ENCODE assay signal across 8 mouse cellular contexts in the genomic region with DNA sequence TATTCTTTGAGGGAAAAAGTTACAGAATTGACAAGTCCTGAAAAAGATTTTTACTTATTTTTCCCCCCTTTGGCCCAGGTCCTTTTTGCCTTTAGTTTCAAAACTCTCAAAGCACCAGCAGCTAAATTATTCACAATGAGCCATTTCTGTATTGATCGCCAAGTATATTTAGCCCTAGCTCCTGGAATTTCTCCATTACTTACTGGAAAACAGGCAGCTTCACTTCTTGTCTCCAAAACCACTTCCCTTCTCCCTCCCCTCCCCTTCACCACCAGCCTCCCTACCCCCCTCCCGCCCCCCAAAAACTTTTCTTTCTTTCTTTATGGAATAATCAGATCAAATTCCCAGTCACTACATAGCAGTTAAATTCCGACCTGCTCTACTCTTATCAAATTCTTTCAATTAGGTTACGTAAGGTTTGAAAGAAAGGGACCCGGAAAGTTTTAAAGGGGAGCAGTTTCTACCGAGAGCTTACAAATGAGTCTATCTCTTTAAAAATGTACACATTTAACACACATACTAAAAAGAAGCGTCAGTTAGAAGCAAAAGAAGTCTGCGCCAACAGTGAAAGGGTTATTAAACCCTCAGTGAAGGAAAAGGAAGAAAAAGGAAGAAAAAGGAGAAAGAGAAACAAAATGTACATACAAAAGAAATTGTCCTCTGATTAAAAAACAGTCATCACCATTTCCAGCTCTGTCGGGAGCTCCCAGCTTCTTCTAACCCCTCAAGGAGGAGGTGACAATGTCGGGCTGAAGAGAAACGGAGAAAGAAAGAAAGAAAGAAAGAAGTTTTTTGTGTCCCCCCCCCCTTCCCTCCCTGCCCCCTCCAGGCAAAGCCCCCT. TPM values are rescaled to one million over a fixed set of nuclear protein-coding genes. Genes with fewer than 3 reads are reported as not detected.
DNase-seq lines count a peak whose midpoint lies in the region; ATAC-seq and TF ChIP-seq lines count a peak whose summit lies in the region.

No protein-coding gene starts in this region.

- WGBS in heart, embryonic 11.5 days (ENCODE audit: insufficient replicate concordance): 3% methylated on average over 11 of the region's 11 CpGs
- 2% methylated on average over 11 of the region's 11 CpGs for WGBS in hindbrain, embryonic 11.5 days
- WGBS in midbrain, embryonic 13.5 days: under 1% methylated on average over 11 of the region's 11 CpGs

- H3K4me3 ChIP-seq in heart, embryonic 11.5 days (ENCODE audit: low read depth, low read length): peak overlapping the region; percentile 78
- peak overlapping the region; percentile 68 to 87 for H3K4me3 ChIP-seq in MEL (ENCODE audit: control insufficient read depth in 1 of 2, insufficient read depth in 1 of 2, low read depth in 2 of 2, low read length in 2 of 2)
- peak overlapping the region; percentile 68 for H3K4me3 ChIP-seq in hindbrain, embryonic 11.5 days (ENCODE audit: low read depth, low read length)
- peak overlapping the region; percentile 80 for H3K4me3 ChIP-seq in midbrain, embryonic 13.5 days (replicated peaks)

- peaks cover 7% of the 10 kb centered on the region; the same call in 1 of the 2 replicates for H3K79me2 ChIP-seq in MEL (ENCODE audit: control insufficient read depth, insufficient read depth, low read length, poor library complexity)

- no peak for TF ChIP-seq CTCF in MEL (IDR thresholded peaks at IDR 0.05 in 2 of 3, conservative IDR thresholded peaks at IDR 0.05 in 1 of 3; ENCODE audit: control insufficient read depth in 1 of 3, insufficient read depth in 1 of 3, low read depth in 2 of 3, low read length in 3 of 3, poor library complexity in 1 of 3, severe bottlenecking in 1 of 3)

- TF ChIP-seq RAD21 in MEL (IDR thresholded peaks at IDR 0.05; ENCODE audit: low read depth, low read length): no peak

- H3K36me3 ChIP-seq in heart, embryonic 11.5 days (ENCODE audit: control insufficient read depth, insufficient read depth, low read length): no peaks in the 10 kb centered on the region
- H3K36me3 ChIP-seq in MEL (ENCODE audit: control insufficient read depth in 1 of 2, insufficient read depth in 2 of 2, low read length in 2 of 2): peaks cover 0 to 13% of the 10 kb centered on the region in 2 experiments; a peak in 2 of 4 replicates
- H3K36me3 ChIP-seq in hindbrain, embryonic 11.5 days (ENCODE audit: control insufficient read depth, insufficient read depth, low read length): no peaks in the 10 kb centered on the region
- no peaks in the 10 kb centered on the region for H3K36me3 ChIP-seq in midbrain, embryonic 13.5 days

- no peaks in the 10 kb centered on the region for H3K9me3 ChIP-seq in heart, embryonic 11.5 days (replicated peaks; ENCODE audit: control insufficient read depth, low read length)
- H3K9me3 ChIP-seq in MEL (replicated peaks; ENCODE audit: insufficient read depth, low read length): no peaks in the 10 kb centered on the region
- no peaks in the 10 kb centered on the region for H3K9me3 ChIP-seq in hindbrain, embryonic 11.5 days (ENCODE audit: control insufficient read depth, low read length)
- no peaks in the 10 kb centered on the region for H3K9me3 ChIP-seq in midbrain, embryonic 13.5 days

- no peak overlapping the region for H3K27ac ChIP-seq in heart, embryonic 11.5 days (ENCODE audit: low read depth, low read length)
- H3K27ac ChIP-seq in MEL (ENCODE audit: control insufficient read depth, low read depth, low read length): peak overlapping the region; percentile 63
- H3K27ac ChIP-seq in hindbrain, embryonic 11.5 days (ENCODE audit: low read depth, low read length): no peak overlapping the region
- H3K27ac ChIP-seq in midbrain, embryonic 13.5 days: no peak overlapping the region

- H3K9ac ChIP-seq in heart, embryonic 11.5 days (ENCODE audit: low read depth, low read length): peak overlapping the region; percentile 67
- H3K9ac ChIP-seq in MEL (ENCODE audit: control insufficient read depth, low read depth, low read length, poor library complexity, severe bottlenecking): peak overlapping the region; percentile 78
- H3K9ac ChIP-seq in hindbrain, embryonic 11.5 days (ENCODE audit: low read depth, low read length): peak overlapping the region; percentile 40
- H3K9ac ChIP-seq in midbrain, embryonic 13.5 days (replicated peaks): peak overlapping the region; percentile 81

- ATAC-seq in heart, embryonic 11.5 days (replicated peaks; ENCODE audit: insufficient number of reproducible peaks, low FRiP score, low TSS enrichment): no peak
- ATAC-seq in hindbrain, embryonic 11.5 days (ENCODE audit: low FRiP score): no peak
- ATAC-seq in midbrain, embryonic 13.5 days: no peak

- H3K27me3 ChIP-seq in heart, embryonic 11.5 days (ENCODE audit: control insufficient read depth, insufficient read depth, low read length): no peaks in the 10 kb centered on the region
- no peaks in the 10 kb centered on the region for H3K27me3 ChIP-seq in MEL (ENCODE audit: control insufficient read depth in 1 of 2, insufficient read depth in 2 of 2, low read length in 2 of 2)
- no peaks in the 10 kb centered on the region for H3K27me3 ChIP-seq in hindbrain, embryonic 11.5 days (ENCODE audit: control insufficient read depth, insufficient read depth, low read length)
- H3K27me3 ChIP-seq in midbrain, embryonic 13.5 days: no peaks in the 10 kb centered on the region

- TF ChIP-seq EP300 in MEL (IDR thresholded peaks at IDR 0.05; ENCODE audit: low read depth in 1 of 2, low read length in 2 of 2): peak in 1 of 2 experiments; percentile 6; a peak in 1 of 4 replicates

- intact Hi-C loops in left cerebral cortex, postnatal 25 days (cut with DNase I): loop anchor here (5.0 kb wide), 1 partner anchor 443 kb away; no protein-coding TSS in a partner anchor

- DNase-seq in heart, adult 9 months (ENCODE audit: low spot score in 2 of 2): no peak
- peak; percentile 50 for DNase-seq in MEL (ENCODE audit: low read depth, low spot score)
- peak; percentile 6 for DNase-seq in hindbrain, embryonic 11.5 days (ENCODE audit: low spot score)
- DNase-seq in layer of hippocampus, postnatal 36 days: no peak
- no peak for DNase-seq in layer of hippocampus, adult 11-12 months (ENCODE audit: low spot score)
- DNase-seq in left cerebral cortex, postnatal 25 days (ENCODE audit: low spot score in 2 of 2): no peak

- 0 out of 2 replicates have a peak, but pooled peaks cover 2% of the 10 kb centered on the region for H3K4me1 ChIP-seq in heart, embryonic 11.5 days (ENCODE audit: control insufficient read depth, insufficient read depth, low read length)
- H3K4me1 ChIP-seq in MEL (ENCODE audit: control insufficient read depth in 1 of 2, insufficient read depth in 2 of 2, low read length in 2 of 2): no peaks in the 10 kb centered on the region; a peak in 1 of 4 replicates
- no peaks in the 10 kb centered on the region for H3K4me1 ChIP-seq in hindbrain, embryonic 11.5 days (replicated peaks; ENCODE audit: control insufficient read depth, insufficient read depth, low read length)
- peaks cover 21% of the 10 kb centered on the region for H3K4me1 ChIP-seq in midbrain, embryonic 13.5 days (replicated peaks)

- peak overlapping the region; percentile 84 for H3K4me2 ChIP-seq in heart, embryonic 11.5 days
- peak overlapping the region; percentile 63 for H3K4me2 ChIP-seq in hindbrain, embryonic 11.5 days (replicated peaks; ENCODE audit: low read depth, low read length)
- H3K4me2 ChIP-seq in midbrain, embryonic 13.5 days (replicated peaks): peak overlapping the region; percentile 72

- TF ChIP-seq POLR2A in MEL (IDR thresholded peaks at IDR 0.05; ENCODE audit: control insufficient read depth in 1 of 2, insufficient read depth in 1 of 2, low read depth in 1 of 2, low read length in 2 of 2, poor library complexity in 1 of 2): no peak

TF ChIP-seq in MEL, 35 proteins besides CTCF, POLR2A, EP300 and RAD21:
- TF ChIP-seq MXI1 (IDR thresholded peaks at IDR 0.05; ENCODE audit: low read depth, low read length) (peak; percentile 33; the same call in 1 of the 2 replicates), ETS1 (IDR thresholded peaks at IDR 0.05; ENCODE audit: low read depth, low read length) (0 out of 2 replicates have a peak, but pooled peaks have one; percentile 27), ZC3H11A (IDR thresholded peaks at IDR 0.05; ENCODE audit: low read depth, low read length) (no peak), USF2 (IDR thresholded peaks at IDR 0.05; ENCODE audit: borderline replicate concordance in 1 of 2, insufficient read depth in 1 of 2, low read depth in 1 of 2, low read length in 2 of 2) (no peak), USF1 (IDR thresholded peaks at IDR 0.05; ENCODE audit: low read depth, low read length) (no peak), SIN3A (IDR thresholded peaks at IDR 0.05; ENCODE audit: low read length) (no peak), ZKSCAN1 (IDR thresholded peaks at IDR 0.05; ENCODE audit: low read depth, low read length) (no peak), RCOR1 (IDR thresholded peaks at IDR 0.05; ENCODE audit: low read depth, low read length) (no peak), JUND (IDR thresholded peaks at IDR 0.05; ENCODE audit: low read depth, low read length) (no peak), TAL1 (IDR thresholded peaks at IDR 0.05; ENCODE audit: low read length) (no peak), POLR2AphosphoS2 (IDR thresholded peaks at IDR 0.05; ENCODE audit: low read length) (no peak)

RNA-seq across cellular contexts. Expression of gene Ikzf2, which starts 1.8 kb away (rescaled TPM):
- polyA plus RNA-seq in heart, embryonic 11.5 days (2014; fragmentation: Nextera tagmentation; extraction: Ambion mirVana): 3.1 and 3.5 TPM in 2 replicates
- 5.6 and 6.4 TPM in 2 replicates for total RNA-seq in MEL (2012; rRNA removed)
- 1 to 10 TPM in 1 of 2 experiments, not detected in 1; 2.9 TPM for polyA plus RNA-seq in MEL (2012; ENCODE audit: insufficient read depth in 1 of 2, insufficient read length in 2 of 2, low read depth in 1 of 2, low replicate concordance in 2 of 2, missing spikeins in 1 of 2)
- polyA plus RNA-seq in hindbrain, embryonic 11.5 days (2014; fragmentation: Nextera tagmentation; extraction: Ambion mirVana): 4.7 and 5.1 TPM in 2 replicates
- polyA plus RNA-seq in midbrain, embryonic 13.5 days (2015; fragmentation: Nextera tagmentation; extraction: Ambion mirVana): 4.8 and 5.5 TPM in 2 replicates
- 1 to 10 TPM; 4.8 to 8.4 TPM for total RNA-seq in layer of hippocampus, postnatal 36 days (2021)
- total RNA-seq in left cerebral cortex, postnatal 25 days (2021): 1 to 10 TPM; 3.7 to 7.9 TPM

Comparison
In these comparisons a context has a peak if more than half of its experiments do, and no peak if none do; other contexts are left out.
1. DNase-seq: peak in MEL (single experiment) and hindbrain, embryonic 11.5 days (single experiment); none in heart, adult 9 months (0 of 2), layer of hippocampus, postnatal 36 days (0 of 2), layer of hippocampus, adult 11-12 months (single experiment) and left cerebral cortex, postnatal 25 days (0 of 2).
2. Peak in every context shown above with its lines, with median percentiles within 50 percentile points of each other: H3K4me2 ChIP-seq, H3K4me3 ChIP-seq and H3K9ac ChIP-seq.